Mouse (Mus musculus): Measurements from ENCODE around the gene Tnmd. TPM values are rescaled to one million over a fixed set of nuclear protein-coding genes. Genes with fewer than 3 reads are reported as not detected.

Tnmd gene
- polyA plus RNA-seq (2012) = not detected in 2 replicates

DNA sequence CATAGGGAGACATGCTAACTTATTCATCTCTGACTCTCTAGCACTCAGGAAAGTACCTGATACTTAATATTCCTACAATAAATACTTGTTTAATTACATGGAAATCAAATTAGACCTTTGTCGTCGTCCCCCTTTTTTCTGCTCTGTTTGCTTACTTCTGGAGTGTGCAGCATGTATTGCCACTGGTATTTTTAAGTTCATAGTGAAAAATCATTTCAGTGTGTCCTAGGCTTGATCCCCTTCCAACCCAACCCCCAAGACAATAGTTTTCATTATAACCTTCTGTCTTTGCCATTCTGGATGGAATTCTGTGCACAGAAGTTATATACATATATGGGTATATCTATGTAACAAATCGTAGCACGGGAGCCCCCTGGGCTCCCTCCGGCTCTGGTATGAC, at the start of gene Tnmd:
Gene Tnmd, plus strand, starts transcription at position 301 of the 400 bp plus-strand sequence.
- TF ChIP-seq GATA1 (IDR thresholded peaks at IDR 0.05; ENCODE audit: low read length) = no peak

DNA sequence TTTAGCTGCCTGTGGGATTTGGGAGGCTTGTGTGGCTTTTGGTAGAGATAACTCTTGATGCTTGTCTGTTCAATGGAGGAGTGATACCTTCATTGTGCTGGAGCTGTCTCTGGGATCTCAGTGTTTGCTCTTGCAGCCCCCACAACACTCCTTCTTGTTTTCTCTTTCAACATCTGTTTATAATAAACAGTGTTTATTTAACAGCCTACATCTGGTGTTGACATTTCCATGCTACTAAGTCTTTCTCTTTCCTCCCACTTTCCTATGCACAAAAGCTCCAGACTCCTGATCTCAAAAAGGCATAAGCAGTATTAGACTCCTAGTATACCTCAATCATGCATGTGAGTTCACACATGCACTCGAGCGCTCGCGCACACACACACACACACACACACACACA, 2.9 kb downstream of the Tnmd start:
- TF ChIP-seq GATA1 (IDR thresholded peaks at IDR 0.05; ENCODE audit: low read length) = no peak

DNA sequence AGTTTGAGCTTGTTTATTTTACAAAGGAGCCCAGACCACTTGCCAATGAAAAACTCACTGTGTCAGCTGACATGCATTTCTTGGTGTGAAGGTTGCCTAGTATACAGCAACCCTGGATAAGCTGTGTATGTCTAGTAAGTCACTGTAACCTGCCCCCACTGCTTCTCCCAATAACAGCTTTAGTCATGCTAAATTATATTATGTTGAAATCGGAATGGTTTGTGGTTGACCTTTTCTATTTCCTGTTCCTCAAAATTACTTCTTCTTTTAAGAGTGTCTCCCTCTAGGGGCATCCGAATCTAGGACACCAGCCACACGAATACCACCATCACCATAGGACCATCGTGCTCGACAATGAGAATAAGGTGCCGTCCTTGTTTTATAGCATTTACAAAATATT, 19.0 kb downstream of the Tnmd start:
- no peak for TF ChIP-seq GATA1 (IDR thresholded peaks at IDR 0.05; ENCODE audit: low read length)

DNA sequence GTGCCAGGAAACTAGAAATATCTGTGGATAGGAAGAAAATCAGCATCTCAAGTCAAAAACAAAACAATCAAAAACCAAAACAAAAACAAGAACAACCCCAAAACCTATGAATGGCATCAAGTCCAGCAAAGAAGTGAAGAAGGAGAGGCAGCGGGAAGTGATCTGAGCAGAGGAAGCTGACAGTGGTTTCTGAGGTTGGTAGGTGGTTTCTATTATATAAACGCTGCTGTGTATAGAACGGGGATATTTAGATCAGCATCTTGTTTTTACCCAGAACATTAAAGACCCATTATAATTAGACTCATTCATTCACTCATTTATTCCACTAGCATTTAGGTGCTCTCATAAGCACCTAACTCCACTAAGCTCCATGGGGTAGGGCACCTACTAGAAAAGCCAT, 36.5 kb downstream of the Tnmd start:
- TF ChIP-seq GATA1 (IDR thresholded peaks at IDR 0.05; ENCODE audit: low read length) = no peak

DNA sequence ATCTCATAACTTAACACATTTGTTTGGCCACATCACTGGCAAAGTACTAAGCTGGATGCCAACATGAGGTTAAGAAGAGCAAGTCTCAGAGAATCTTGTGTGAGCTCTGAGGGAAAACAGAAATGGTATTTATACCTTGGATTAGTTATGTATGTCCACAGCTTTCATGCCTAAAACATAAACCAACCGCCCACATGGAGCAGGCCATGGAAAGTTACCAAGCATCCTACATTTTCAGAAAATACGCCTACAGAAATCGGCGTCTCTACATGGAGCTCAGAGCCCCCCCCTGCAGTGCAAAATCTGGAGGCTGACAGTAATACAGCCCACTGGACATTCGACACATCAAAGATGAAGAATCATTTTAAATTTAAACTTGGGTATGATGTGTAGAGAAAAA, 37.3 kb downstream of the Tnmd start:
- no peak for TF ChIP-seq GATA1 (IDR thresholded peaks at IDR 0.05; ENCODE audit: low read length)

DNA sequence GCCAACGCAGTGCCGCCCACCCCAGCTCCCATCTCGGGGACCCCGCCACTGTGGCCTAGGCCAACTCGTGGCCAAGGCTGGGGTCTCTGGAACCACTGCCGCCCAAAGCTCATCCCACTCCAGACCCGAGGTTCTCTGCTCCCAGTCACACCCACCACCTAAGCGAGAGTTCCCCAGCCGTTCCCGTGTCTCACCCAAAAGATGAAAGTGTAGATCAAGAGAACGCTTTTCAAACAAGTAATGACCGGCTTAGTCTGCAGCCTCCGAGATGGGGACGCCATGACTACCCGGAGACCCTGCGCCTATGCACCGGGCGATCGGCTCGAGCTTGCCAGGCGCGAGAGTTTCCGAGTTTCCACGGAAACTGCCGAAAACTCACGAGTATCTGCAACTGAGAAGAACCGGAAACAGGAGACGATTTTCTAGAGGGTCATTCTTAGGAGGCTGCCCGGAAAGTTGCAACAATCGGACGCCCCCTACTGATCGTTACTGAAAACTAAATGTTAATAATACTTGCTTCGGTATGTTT, 47.3 kb downstream of the Tnmd start, which contains the start of gene Tspan6:
Gene Tspan6, minus strand, starts transcription at position 416 of the 529 bp plus-strand sequence.
- TF ChIP-seq GATA1 (IDR thresholded peaks at IDR 0.05; ENCODE audit: low read length) = no peak

DNA sequence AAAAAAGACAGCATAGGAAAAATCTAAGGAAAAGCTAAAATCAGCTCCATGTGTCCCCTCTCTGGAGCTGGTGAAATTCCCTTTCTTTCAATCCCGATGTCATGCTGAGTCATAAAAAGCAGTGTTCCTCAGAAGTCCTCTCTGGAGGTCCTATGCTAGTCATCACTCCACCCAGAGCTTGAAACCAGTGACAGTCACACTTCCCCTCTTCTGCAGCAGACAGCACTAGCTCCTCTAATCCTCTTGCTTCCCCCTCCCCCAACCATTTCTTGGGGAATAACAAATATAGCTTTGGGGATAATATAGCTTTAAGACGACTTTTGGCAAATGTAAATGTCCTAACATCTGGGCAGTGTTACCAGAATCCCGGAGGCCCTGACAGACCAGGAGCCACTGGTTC, 57.5 kb downstream of the Tnmd start, which contains the start of gene Srpx2:
Gene Srpx2, plus strand, starts transcription at position 166 of the 400 bp plus-strand sequence.
- no peak for TF ChIP-seq GATA1 (IDR thresholded peaks at IDR 0.05; ENCODE audit: low read length)

DNA sequence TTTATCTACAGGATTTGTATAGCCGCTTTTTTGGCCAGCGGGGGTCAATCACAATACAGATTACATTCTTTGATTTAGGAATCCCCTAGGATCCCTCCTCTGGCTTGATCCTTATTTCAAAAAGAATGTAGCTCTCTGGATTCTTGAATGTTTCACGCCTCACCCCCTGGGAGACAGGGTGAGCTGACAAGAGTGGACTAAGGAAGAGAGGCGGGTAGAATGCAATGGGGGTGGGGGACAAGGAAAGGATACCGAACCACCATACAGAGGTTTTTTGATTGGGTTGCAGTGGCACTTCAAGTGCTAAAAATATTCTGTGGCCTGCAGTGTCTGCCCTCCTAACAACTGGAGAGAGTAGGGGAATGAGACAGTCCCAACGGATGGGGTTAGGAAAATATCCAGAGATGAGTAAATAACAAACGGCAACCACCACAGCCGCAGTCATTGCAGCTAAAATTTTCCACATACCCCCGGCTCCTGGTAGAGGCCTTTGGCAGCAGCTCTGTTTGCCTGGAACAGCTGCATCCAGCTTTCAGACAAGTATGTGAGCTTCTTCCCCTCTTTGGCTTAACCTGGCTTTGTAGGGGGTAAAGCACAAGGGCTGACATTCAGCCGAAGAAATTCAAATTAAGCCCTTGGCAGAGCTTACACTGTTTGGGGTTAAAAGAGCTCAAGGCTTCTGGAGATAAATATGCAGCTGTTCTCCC, 60.8 kb downstream of the Tnmd start:
- TF ChIP-seq GATA1 (IDR thresholded peaks at IDR 0.05; ENCODE audit: low read length) = no peak

DNA sequence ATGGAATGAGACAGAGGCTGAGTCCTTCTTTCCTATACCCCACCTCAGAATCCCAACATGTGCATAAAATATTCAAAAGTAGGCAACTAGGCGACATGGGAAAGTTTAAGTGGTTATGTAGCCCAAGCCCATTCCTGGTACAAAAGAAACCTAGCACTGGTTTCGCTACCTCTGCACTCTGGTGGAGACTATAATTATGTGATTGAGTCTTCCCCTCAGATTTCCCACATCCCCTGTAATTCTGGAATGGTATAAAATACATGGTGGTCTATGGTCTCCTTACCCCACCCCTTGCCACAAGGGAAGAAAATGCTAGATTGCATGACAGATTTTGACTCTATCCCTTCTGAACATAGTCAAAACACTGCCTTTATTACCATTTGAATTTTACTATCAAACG, 62.2 kb downstream of the Tnmd start:
- no peak for TF ChIP-seq GATA1 (IDR thresholded peaks at IDR 0.05; ENCODE audit: low read length)

DNA sequence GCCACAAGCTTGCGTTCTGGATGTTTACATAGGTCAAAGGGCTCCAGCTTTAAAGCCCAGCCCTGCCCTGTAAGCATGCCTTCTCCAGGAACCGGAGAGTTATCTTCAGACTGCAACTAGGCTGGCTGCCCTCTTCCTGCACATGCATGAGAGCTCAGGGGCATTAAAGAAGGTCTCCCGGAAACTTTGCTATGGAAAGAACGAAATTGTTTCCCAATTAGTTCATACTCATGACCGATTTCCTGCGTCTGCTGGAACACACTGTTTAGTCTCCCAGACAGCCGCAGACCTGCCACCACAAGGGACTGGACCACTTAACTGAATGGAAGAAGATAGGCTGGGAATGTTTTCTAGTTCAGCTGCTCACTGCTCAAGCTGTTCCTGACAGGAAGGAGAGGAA, 63.4 kb downstream of the Tnmd start:
- no peak for TF ChIP-seq GATA1 (IDR thresholded peaks at IDR 0.05; ENCODE audit: low read length)

Other genes with a start within 250 kb of the Tnmd start
- not detected in 2 replicates for gene Pcdh19, start 162.0 kb upstream of the Tnmd start, polyA plus RNA-seq (2012)
- gene Tspan6, start 47.4 kb downstream of the Tnmd start, polyA plus RNA-seq (2012) = not detected in 2 replicates
- not detected in 2 replicates for gene Srpx2, start 57.4 kb downstream of the Tnmd start, polyA plus RNA-seq (2012)
- not detected in 2 replicates for gene Sytl4, start 130.8 kb downstream of the Tnmd start, polyA plus RNA-seq (2012)
- 31.4 and 69.1 TPM in 2 replicates for gene Cstf2, start 208.2 kb downstream of the Tnmd start, polyA plus RNA-seq (2012)